Mouse (Mus musculus): ENCODE results near the gene Arih1.
A peak's percentile ranks its signal among the peaks of the same experiment; 100 is the strongest.

Arih1 gene

GRCm38 (mm10) chr9:59486549-59487065 lies at the start of gene Arih1:
Arih1 (minus strand) TSS chr9:59486618.
- DNase-seq (ENCODE audit: low spot score in 2 of 2) = peak; percentile 96 to 99

GRCm38 (mm10) chr9:59533889-59534288 lies 47.5 kb upstream of the Arih1 start:
- peak in 1 of 2 experiments; percentile 59 for DNase-seq (ENCODE audit: low spot score in 2 of 2)

GRCm38 (mm10) chr9:59533422-59533821 lies 47.0 kb upstream of the Arih1 start:
- DNase-seq (ENCODE audit: low spot score in 2 of 2) = no peak

GRCm38 (mm10) chr9:59531645-59532044 lies 45.2 kb upstream of the Arih1 start:
- no peak for DNase-seq (ENCODE audit: low spot score in 2 of 2)

- DNase-seq (ENCODE audit: low spot score in 2 of 2) = no peak
Observed at GRCm38 (mm10) chr9:59528274-59528673, 41.9 kb upstream of the Arih1 start.

GRCm38 (mm10) chr9:59527580-59527979 lies 41.2 kb upstream of the Arih1 start:
- DNase-seq (ENCODE audit: low spot score in 2 of 2) = no peak

- DNase-seq (ENCODE audit: low spot score in 2 of 2) = no peak
Observed at GRCm38 (mm10) chr9:59526727-59527126, 40.3 kb upstream of the Arih1 start.

- DNase-seq (ENCODE audit: low spot score in 2 of 2) = no peak
Observed at GRCm38 (mm10) chr9:59522906-59523305, 36.5 kb upstream of the Arih1 start.

GRCm38 (mm10) chr9:59519396-59519795 lies 33.0 kb upstream of the Arih1 start:
- no peak for DNase-seq (ENCODE audit: low spot score in 2 of 2)

- DNase-seq (ENCODE audit: low spot score in 2 of 2) = no peak
Observed at GRCm38 (mm10) chr9:59518976-59519375, 32.6 kb upstream of the Arih1 start.

- no peak for DNase-seq (ENCODE audit: low spot score in 2 of 2)
Observed at GRCm38 (mm10) chr9:59517127-59517526, 30.7 kb upstream of the Arih1 start.

GRCm38 (mm10) chr9:59515069-59515468 lies 28.7 kb upstream of the Arih1 start:
- no peak for DNase-seq (ENCODE audit: low spot score in 2 of 2)

- no peak for DNase-seq (ENCODE audit: low spot score in 2 of 2)
Observed at GRCm38 (mm10) chr9:59512381-59512780, 26.0 kb upstream of the Arih1 start.

- no peak for DNase-seq (ENCODE audit: low spot score in 2 of 2)
Observed at GRCm38 (mm10) chr9:59508146-59508545, 21.7 kb upstream of the Arih1 start.

GRCm38 (mm10) chr9:59487331-59487730 lies 913 bp upstream of the Arih1 start:
- no peak for DNase-seq (ENCODE audit: low spot score in 2 of 2)

- peak in 1 of 2 experiments; percentile 20 for DNase-seq (ENCODE audit: low spot score in 2 of 2)
Observed at GRCm38 (mm10) chr9:59486076-59486518, 321 bp downstream of the Arih1 start.

- DNase-seq (ENCODE audit: low spot score in 2 of 2) = peak; percentile 42 to 63
Observed at GRCm38 (mm10) chr9:59485511-59486075, 825 bp downstream of the Arih1 start.

GRCm38 (mm10) chr9:59484760-59485159 lies 1.7 kb downstream of the Arih1 start:
- DNase-seq (ENCODE audit: low spot score in 2 of 2) = no peak

GRCm38 (mm10) chr9:59482419-59482818 lies 4.0 kb downstream of the Arih1 start:
- no peak for DNase-seq (ENCODE audit: low spot score in 2 of 2)

GRCm38 (mm10) chr9:59476617-59477016 lies 9.8 kb downstream of the Arih1 start:
- DNase-seq (ENCODE audit: low spot score in 2 of 2) = no peak

GRCm38 (mm10) chr9:59474838-59475237 lies 11.6 kb downstream of the Arih1 start:
- DNase-seq (ENCODE audit: low spot score in 2 of 2) = no peak

GRCm38 (mm10) chr9:59473171-59473570 lies 13.2 kb downstream of the Arih1 start:
- DNase-seq (ENCODE audit: low spot score in 2 of 2) = no peak

GRCm38 (mm10) chr9:59469446-59469845 lies 17.0 kb downstream of the Arih1 start:
- DNase-seq (ENCODE audit: low spot score in 2 of 2) = no peak

- no peak for DNase-seq (ENCODE audit: low spot score in 2 of 2)
Observed at GRCm38 (mm10) chr9:59464293-59464692, 22.1 kb downstream of the Arih1 start.

All from urinary bladder, adult 18-20 months (tissue).